Mouse (Mus musculus) heart, embryonic 11.5 days (tissue): ENCODE results near the gene Jagn1. TPM values are rescaled to one million over a fixed set of nuclear protein-coding genes. Genes with fewer than 3 reads are reported as not detected.

Experiments used
- ATAC-seq: fragments of 200-750 bp; cut with Nextera tagmentation; replicated peaks from 2 replicates; pipeline ENCODE4 v1.8.0; 2017; ENCODE audit warnings: moderate library complexity; ENCODE audit not compliant: insufficient number of reproducible peaks, low FRiP score, low TSS enrichment
- H3K27ac ChIP-seq: fragments of 300-500 bp; sonication (generic); 2 replicates; pipeline ENCODE4 v1.5.1; 2014; ENCODE audit warnings: mild to moderate bottlenecking, low read depth, low read length
- H3K27me3 ChIP-seq: fragments of 300-500 bp; sonication (generic); 2 replicates; pipeline ENCODE4 v1.6.1; 2014; ENCODE audit warnings: mild to moderate bottlenecking, low read length, mixed read lengths; ENCODE audit not compliant: control insufficient read depth, insufficient read depth
- H3K36me3 ChIP-seq: fragments of 300-500 bp; sonication (generic); 2 replicates; pipeline ENCODE4 v1.6.1; 2014; ENCODE audit warnings: mild to moderate bottlenecking, low read length, moderate library complexity, mixed read lengths; ENCODE audit not compliant: control insufficient read depth, insufficient read depth
- H3K4me1 ChIP-seq: fragments of 300-500 bp; sonication (generic); 2 replicates; pipeline ENCODE4 v1.6.1; 2014; ENCODE audit warnings: low read length; ENCODE audit not compliant: control insufficient read depth, insufficient read depth
- H3K4me2 ChIP-seq: fragments of 300-500 bp; sonication (generic); 2 replicates; pipeline ENCODE4 v1.6.1; 2014; ENCODE audit warnings: mild to moderate bottlenecking, moderate library complexity
- H3K4me3 ChIP-seq: fragments of 300-500 bp; sonication (generic); 2 replicates; pipeline ENCODE4 v1.5.1; 2014; ENCODE audit warnings: low read depth, low read length
- H3K9ac ChIP-seq: fragments of 300-500 bp; sonication (generic); 2 replicates; pipeline ENCODE4 v1.6.1; 2014; ENCODE audit warnings: mild to moderate bottlenecking, low read depth, low read length, moderate library complexity
- H3K9me3 ChIP-seq: fragments of 300-500 bp; sonication (generic); replicated peaks from 2 replicates; pipeline ENCODE4 v1.6.1; 2016; ENCODE audit warnings: low read length; ENCODE audit not compliant: control insufficient read depth
- WGBS: fragments of 180-500 bp; shearing (Covaris S2); extraction: QIAGEN DNeasy Blood & Tissue Kit; methylation state at CpG from one replicate; pipeline ENCODE4 v1.1.7; 2014; ENCODE audit not compliant: insufficient replicate concordance; 5-methylcytosine and 5-hydroxymethylcytosine counted together
- polyA plus RNA-seq: library from polyadenylated mRNA; unstranded; fragments of >200 nt; fragmentation: Nextera tagmentation; extraction: Ambion mirVana; gene quantifications from 2 replicates; pipeline ENCODE4 v1.2.1, GENCODE M21; 2014

Gene Jagn1
- polyA plus RNA-seq, 1 experiment from 2014 or later: 65.8 TPM

GRCm38 (mm10) chr6:113472061-113472460 is 29.7 kb downstream of the Jagn1 start:
- Histone ChIP-seq H3K27ac (no peak overlapping the region), H3K36me3 (no peaks in the 10 kb centered on the region), H3K4me1 (peaks cover 17% of the 10 kb centered on the region), H3K9me3 (no peaks in the 10 kb centered on the region), H3K9ac (no peak overlapping the region), H3K4me3 (no peak overlapping the region), H3K4me2 (no peak overlapping the region), H3K27me3 (peaks cover 27% of the 10 kb centered on the region)
- no peak for ATAC-seq
- WGBS: 59% methylated on average over 10 of the region's 10 CpGs

GRCm38 (mm10) chr6:113473246-113473645 is 30.9 kb downstream of the Jagn1 start:
- H3K4me2 ChIP-seq: no peak overlapping the region
- peaks cover 27% of the 10 kb centered on the region for H3K27me3 ChIP-seq
- H3K4me3 ChIP-seq: no peak overlapping the region
- H3K36me3 ChIP-seq: no peaks in the 10 kb centered on the region
- WGBS: 89% methylated on average over 2 of the region's 2 CpGs
- H3K9ac ChIP-seq: no peak overlapping the region
- H3K4me1 ChIP-seq: peaks cover 17% of the 10 kb centered on the region
- ATAC-seq: no peak
- H3K27ac ChIP-seq: no peak overlapping the region
- H3K9me3 ChIP-seq: no peaks in the 10 kb centered on the region

- peaks cover 27% of the 10 kb centered on the region for H3K27me3 ChIP-seq
Measured at GRCm38 (mm10) chr6:113473715-113474114, 31.3 kb downstream of the Jagn1 start.

GRCm38 (mm10) chr6:113477353-113477752 is 35.0 kb downstream of the Jagn1 start:
- no peaks in the 10 kb centered on the region for H3K9me3 ChIP-seq
- H3K36me3 ChIP-seq: no peaks in the 10 kb centered on the region
- 52% methylated on average over 7 of the region's 7 CpGs for WGBS
- H3K9ac ChIP-seq: no peak overlapping the region
- no peak overlapping the region for H3K27ac ChIP-seq
- peaks cover 6% of the 10 kb centered on the region; the same call in 1 of the 2 replicates for H3K4me1 ChIP-seq
- H3K4me3 ChIP-seq: no peak overlapping the region
- no peak for ATAC-seq
- H3K4me2 ChIP-seq: no peak overlapping the region
- H3K27me3 ChIP-seq: peaks cover 19% of the 10 kb centered on the region

More at GRCm38 (mm10) chr6:113473715-113474114, 31.3 kb downstream of the Jagn1 start:
- Histone ChIP-seq H3K4me2 (no peak overlapping the region), H3K27ac (no peak overlapping the region), H3K36me3 (no peaks in the 10 kb centered on the region), H3K4me3 (no peak overlapping the region), H3K4me1 (peaks cover 17% of the 10 kb centered on the region), H3K9ac (no peak overlapping the region), H3K9me3 (no peaks in the 10 kb centered on the region)
- ATAC-seq: no peak
- WGBS: 74% methylated on average over 6 of the region's 6 CpGs

- Histone ChIP-seq H3K9me3 (no peaks in the 10 kb centered on the region), H3K4me2 (no peak overlapping the region), H3K4me3 (no peak overlapping the region), H3K27ac (no peak overlapping the region), H3K27me3 (peaks cover 19% of the 10 kb centered on the region), H3K9ac (no peak overlapping the region), H3K4me1 (peaks cover 8% of the 10 kb centered on the region; the same call in 1 of the 2 replicates), H3K36me3 (no peaks in the 10 kb centered on the region)
- WGBS: 83% methylated on average over 10 of the region's 10 CpGs
- no peak for ATAC-seq
Measured at GRCm38 (mm10) chr6:113478906-113479305, 36.5 kb downstream of the Jagn1 start.

GRCm38 (mm10) chr6:113480555-113481373 is 38.4 kb downstream of the Jagn1 start:
- no peaks in the 10 kb centered on the region for H3K9me3 ChIP-seq
- H3K27ac ChIP-seq: no peak overlapping the region
- peaks cover 12% of the 10 kb centered on the region; the same call in 1 of the 2 replicates for H3K4me1 ChIP-seq
- no peaks in the 10 kb centered on the region for H3K36me3 ChIP-seq
- 55% methylated on average over 18 of the region's 18 CpGs for WGBS
- H3K4me2 ChIP-seq: no peak overlapping the region
- H3K27me3 ChIP-seq: peaks cover 19% of the 10 kb centered on the region
- H3K4me3 ChIP-seq: no peak overlapping the region
- H3K9ac ChIP-seq: peak overlapping the region; percentile 18; the same call in 1 of the 2 replicates
- no peak for ATAC-seq

- Histone ChIP-seq H3K36me3 (no peaks in the 10 kb centered on the region), H3K27ac (peak overlapping the region; percentile 88), H3K9ac (peak overlapping the region; percentile 85), H3K9me3 (no peaks in the 10 kb centered on the region), H3K4me2 (peak overlapping the region; percentile 87), H3K27me3 (peaks cover 12% of the 10 kb centered on the region), H3K4me3 (peak overlapping the region; percentile 61), H3K4me1 (peaks cover 12% of the 10 kb centered on the region; the same call in 1 of the 2 replicates)
- WGBS: 2% methylated on average over 65 of the region's 65 CpGs
- peak; percentile 55 for ATAC-seq
Measured at GRCm38 (mm10) chr6:113482477-113483099, 40.2 kb downstream of the Jagn1 start.

- Histone ChIP-seq H3K4me2 (peak within 1 kb of the TSS; percentile 87), H3K36me3 (no peaks in the 10 kb centered on the region), H3K9me3 (no peaks in the 10 kb centered on the region), H3K4me1 (peaks cover 12% of the 10 kb centered on the region; the same call in 1 of the 2 replicates), H3K27me3 (peaks cover 12% of the 10 kb centered on the region), H3K9ac (peak within 1 kb of the TSS; percentile 85), H3K4me3 (peak within 1 kb of the TSS; percentile 61), H3K27ac (peak within 1 kb of the TSS; percentile 88)
- peak; percentile 91 for ATAC-seq
- WGBS: under 1% methylated on average over 26 of the region's 26 CpGs
Measured at GRCm38 (mm10) chr6:113483100-113483615, 40.8 kb downstream of the Jagn1 start, which contains the start of gene Creld1. TSS of gene Creld1 (plus strand) at chr6:113483297.
